Mouse (Mus musculus): ENCODE data around the gene Pitx2. TPM values are rescaled to one million over a fixed set of nuclear protein-coding genes. Genes with fewer than 3 reads are reported as not detected.

The Pitx2 gene
- polyA plus RNA-seq, 1 experiment from 2014 or later, result 39.1 TPM

DNA sequence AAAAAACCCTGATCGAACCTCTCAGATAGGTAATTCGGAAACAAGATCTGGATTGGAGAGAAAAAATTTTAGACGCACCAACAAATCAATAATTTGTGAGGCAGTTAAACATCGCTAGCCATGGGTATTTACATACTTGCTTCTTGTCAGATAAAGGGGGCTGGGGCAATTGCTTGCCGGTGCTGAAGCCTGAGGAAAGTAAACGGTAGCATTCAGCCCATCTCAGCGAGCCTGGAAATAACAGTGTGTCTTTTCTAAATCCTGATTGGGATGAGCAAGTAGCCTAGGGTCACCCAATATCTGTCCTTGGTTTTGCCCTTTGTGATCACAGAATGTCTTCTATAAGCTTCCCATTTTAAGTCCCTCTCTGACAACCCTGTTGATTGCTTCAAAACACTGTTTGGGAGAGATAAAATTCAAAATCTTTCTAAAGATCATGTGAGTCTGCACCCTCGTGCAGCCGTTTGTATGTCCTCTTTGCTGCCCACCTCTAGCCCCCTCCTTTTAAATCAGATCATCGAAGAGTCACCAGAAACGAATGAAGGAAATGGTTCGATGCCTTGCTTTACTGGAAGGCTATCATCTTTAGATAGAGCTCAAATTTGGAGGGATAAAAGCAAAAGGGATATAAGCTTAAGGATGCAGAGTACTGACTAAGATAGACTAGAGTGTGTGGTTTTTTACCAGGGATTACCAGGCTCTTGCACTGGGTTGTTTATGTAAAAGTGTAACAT, 3.7 kb upstream of the Pitx2 start:
- no peak overlapping the region for H3K4me3 ChIP-seq
- WGBS, result 4% methylated on average over 12 of the region's 12 CpGs
- H3K36me3 ChIP-seq, result no peaks in the 10 kb centered on the region
- H3K27ac ChIP-seq, result no peak overlapping the region
- peaks cover 98% of the 10 kb centered on the region for H3K27me3 ChIP-seq (ENCODE audit: low read depth, poor library complexity, severe bottlenecking)
- no peaks in the 10 kb centered on the region for H3K9me3 ChIP-seq (replicated peaks)
- peaks cover 36% of the 10 kb centered on the region for H3K4me1 ChIP-seq
- DNase-seq (ENCODE audit: low spot score), result no peak

- peak overlapping the region; percentile 26; the same call in 1 of the 2 replicates for H3K4me3 ChIP-seq
- H3K27ac ChIP-seq, result no peak overlapping the region
- H3K36me3 ChIP-seq, result no peaks in the 10 kb centered on the region
- under 1% methylated on average over 10 of the region's 10 CpGs for WGBS
- H3K9me3 ChIP-seq (replicated peaks), result no peaks in the 10 kb centered on the region
- H3K4me1 ChIP-seq, result peaks cover 36% of the 10 kb centered on the region
- DNase-seq (ENCODE audit: low spot score), result no peak
- H3K27me3 ChIP-seq (ENCODE audit: low read depth, poor library complexity, severe bottlenecking), result peaks cover 98% of the 10 kb centered on the region
Measured at GRCm38 (mm10) chr3:129196550-129196919, 3.1 kb upstream of the Pitx2 start.

GRCm38 (mm10) chr3:129197035-129197434, 2.6 kb upstream of the Pitx2 start:
- DNase-seq (ENCODE audit: low spot score), result peak; percentile 48
- H3K4me3 ChIP-seq, result peak overlapping the region; percentile 26; the same call in 1 of the 2 replicates
- peaks cover 98% of the 10 kb centered on the region for H3K27me3 ChIP-seq (ENCODE audit: low read depth, poor library complexity, severe bottlenecking)
- H3K27ac ChIP-seq, result peak overlapping the region; percentile 46; the same call in 1 of the 2 replicates
- WGBS, result under 1% methylated on average over 13 of the region's 13 CpGs
- H3K9me3 ChIP-seq (replicated peaks), result no peaks in the 10 kb centered on the region
- no peaks in the 10 kb centered on the region for H3K36me3 ChIP-seq
- peaks cover 36% of the 10 kb centered on the region for H3K4me1 ChIP-seq

DNA sequence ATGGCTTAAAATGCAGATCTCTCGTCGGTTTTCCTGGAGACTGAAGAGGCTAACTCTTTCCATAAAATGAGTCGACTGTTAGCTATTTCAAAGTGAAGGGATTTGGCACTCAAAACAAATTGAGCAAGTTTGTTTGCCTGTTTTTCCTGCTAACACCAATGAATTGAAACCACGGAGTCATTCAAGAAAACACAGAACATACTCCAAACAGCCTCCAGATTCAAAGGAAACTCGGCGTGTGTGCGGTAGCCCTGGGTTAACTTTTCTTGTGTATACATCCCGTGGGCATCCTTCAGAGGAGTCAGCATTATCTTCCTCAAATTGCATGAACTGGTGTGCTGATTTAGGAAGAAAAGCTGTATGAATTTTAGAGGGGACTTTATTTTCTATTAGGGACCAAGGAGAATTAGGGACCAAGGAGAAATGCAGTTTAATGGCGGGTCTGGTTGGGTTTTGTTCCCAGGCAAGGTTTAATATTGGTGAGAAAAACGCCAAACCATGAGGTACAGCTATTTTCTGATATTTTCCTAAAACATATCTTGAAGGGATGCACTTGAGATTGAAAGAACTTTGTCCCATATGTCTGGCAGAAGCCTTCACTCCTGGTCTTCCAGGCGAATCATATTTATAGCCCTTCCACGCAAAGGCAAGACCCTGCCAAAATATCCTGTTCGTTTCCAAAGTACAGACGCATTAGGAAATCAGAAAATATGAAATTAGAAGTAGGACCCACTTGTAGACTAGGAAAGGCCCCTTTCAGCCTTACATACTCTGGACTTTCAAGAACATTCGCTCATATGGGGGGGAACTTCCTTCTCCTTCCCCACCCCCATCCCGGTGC, 1.7 kb upstream of the Pitx2 start:
- no peaks in the 10 kb centered on the region for H3K36me3 ChIP-seq
- peaks cover 42% of the 10 kb centered on the region for H3K4me1 ChIP-seq
- H3K27me3 ChIP-seq (ENCODE audit: low read depth, poor library complexity, severe bottlenecking), result peaks cover 98% of the 10 kb centered on the region
- H3K27ac ChIP-seq, result no peak overlapping the region
- H3K9me3 ChIP-seq (replicated peaks), result no peaks in the 10 kb centered on the region
- H3K4me3 ChIP-seq, result no peak overlapping the region
- no peak for DNase-seq (ENCODE audit: low spot score)
- 4% methylated on average over 16 of the region's 16 CpGs for WGBS

DNA sequence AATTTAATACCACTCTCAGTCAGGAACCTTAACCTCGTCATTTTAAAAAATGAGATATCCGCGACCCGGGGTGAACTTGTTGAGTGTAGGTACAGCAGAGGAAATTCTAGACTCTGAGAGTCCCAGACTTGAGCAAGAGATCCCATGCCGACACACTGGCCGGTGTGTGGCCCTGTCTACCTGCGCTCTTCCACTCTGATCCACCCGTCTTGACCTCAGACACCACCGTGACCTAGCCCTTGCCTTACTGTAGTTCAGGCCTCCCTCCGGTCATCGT, 1.1 kb upstream of the Pitx2 start:
- Histone ChIP-seq H3K36me3 (no peaks in the 10 kb centered on the region), H3K4me3 (0 out of 2 replicates have a peak overlapping the region, but pooled peaks have one; percentile 48), H3K9me3 (replicated peaks) (no peaks in the 10 kb centered on the region), H3K4me1 (peaks cover 48% of the 10 kb centered on the region), H3K27ac (no peak overlapping the region), H3K27me3 (ENCODE audit: low read depth, poor library complexity, severe bottlenecking) (peaks cover 98% of the 10 kb centered on the region)
- peak; percentile 50 for DNase-seq (ENCODE audit: low spot score)
- WGBS, result 2% methylated on average over 11 of the region's 11 CpGs

DNA sequence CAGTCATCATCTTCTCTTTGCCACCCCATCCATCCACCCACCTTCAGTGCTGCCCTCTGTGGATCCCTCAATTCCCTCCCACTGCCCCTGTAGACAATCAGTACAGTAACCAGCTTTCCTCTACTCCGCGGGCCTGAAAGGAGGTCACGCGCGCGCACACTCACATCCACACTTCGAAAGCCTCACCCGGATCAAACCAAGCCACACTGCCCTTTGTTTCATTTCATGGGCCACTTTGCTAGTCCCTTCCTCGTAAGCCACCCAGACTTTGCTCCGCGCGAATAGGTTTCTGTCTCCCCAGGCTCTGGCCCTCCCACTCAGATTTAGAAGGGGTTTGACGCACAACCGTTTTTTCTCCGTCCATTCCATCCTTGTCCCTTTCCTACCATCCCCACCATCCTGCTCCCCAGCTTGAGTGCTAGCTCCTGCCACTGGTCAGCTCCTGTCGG, 494 bp upstream of the Pitx2 start:
- no peak for DNase-seq (ENCODE audit: low spot score)
- H3K9me3 ChIP-seq (replicated peaks), result no peaks in the 10 kb centered on the region
- peaks cover 100% of the 10 kb centered on the region for H3K27me3 ChIP-seq (ENCODE audit: low read depth, poor library complexity, severe bottlenecking)
- no peaks in the 10 kb centered on the region for H3K36me3 ChIP-seq
- H3K4me1 ChIP-seq, result peaks cover 54% of the 10 kb centered on the region
- H3K27ac ChIP-seq, result peak overlapping the region; percentile 78
- H3K4me3 ChIP-seq, result peak overlapping the region; percentile 48
- WGBS, result under 1% methylated on average over 16 of the region's 16 CpGs

- Histone ChIP-seq H3K9me3 (replicated peaks) (no peaks in the 10 kb centered on the region), H3K27ac (peak overlapping the region; percentile 78; the same call in 1 of the 2 replicates), H3K36me3 (no peaks in the 10 kb centered on the region), H3K27me3 (ENCODE audit: low read depth, poor library complexity, severe bottlenecking) (peaks cover 100% of the 10 kb centered on the region), H3K4me3 (peak overlapping the region; percentile 48), H3K4me1 (peaks cover 53% of the 10 kb centered on the region)
- no peak for DNase-seq (ENCODE audit: low spot score)
- WGBS, result 1% methylated on average over 9 of the region's 9 CpGs
Measured at GRCm38 (mm10) chr3:129200501-129200890, 818 bp downstream of the Pitx2 start.

GRCm38 (mm10) chr3:129201156-129201555, 1.5 kb downstream of the Pitx2 start:
- no peaks in the 10 kb centered on the region for H3K36me3 ChIP-seq
- H3K4me1 ChIP-seq, result peaks cover 53% of the 10 kb centered on the region
- no peak for DNase-seq (ENCODE audit: low spot score)
- no peak overlapping the region for H3K27ac ChIP-seq
- peaks cover 100% of the 10 kb centered on the region for H3K27me3 ChIP-seq (ENCODE audit: low read depth, poor library complexity, severe bottlenecking)
- no peaks in the 10 kb centered on the region for H3K9me3 ChIP-seq (replicated peaks)
- peak overlapping the region; percentile 48 for H3K4me3 ChIP-seq
- under 1% methylated on average over 3 of the region's 3 CpGs for WGBS

DNA sequence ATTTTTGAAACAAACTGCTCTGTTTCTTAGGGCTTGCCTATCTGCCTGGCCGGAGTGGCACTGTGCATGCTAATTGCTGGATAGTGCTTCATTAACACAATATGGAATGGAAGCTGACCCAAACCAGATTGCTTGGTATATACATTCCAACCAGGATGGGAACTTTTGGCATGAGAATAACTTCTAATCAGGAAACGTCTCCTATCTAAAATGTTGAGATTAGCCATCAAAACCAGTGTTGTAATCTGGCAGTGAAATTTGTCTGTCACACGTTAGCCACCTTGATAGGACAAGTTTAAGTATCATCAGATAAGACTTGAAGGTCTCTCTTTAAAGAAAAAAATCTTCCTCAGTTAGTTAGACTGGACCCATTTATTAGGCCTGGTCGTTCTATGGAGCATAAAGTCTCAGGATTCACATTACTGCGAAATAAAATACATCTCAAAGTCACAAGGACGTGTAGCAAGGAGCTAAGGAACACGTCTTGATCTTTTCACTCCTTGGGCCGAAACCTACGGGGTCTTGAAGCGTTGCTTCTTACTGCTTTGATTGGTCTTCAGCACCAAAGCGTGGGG, 2.1 kb downstream of the Pitx2 start:
- H3K4me3 ChIP-seq, result peak overlapping the region; percentile 48
- no peak for DNase-seq (ENCODE audit: low spot score)

DNA sequence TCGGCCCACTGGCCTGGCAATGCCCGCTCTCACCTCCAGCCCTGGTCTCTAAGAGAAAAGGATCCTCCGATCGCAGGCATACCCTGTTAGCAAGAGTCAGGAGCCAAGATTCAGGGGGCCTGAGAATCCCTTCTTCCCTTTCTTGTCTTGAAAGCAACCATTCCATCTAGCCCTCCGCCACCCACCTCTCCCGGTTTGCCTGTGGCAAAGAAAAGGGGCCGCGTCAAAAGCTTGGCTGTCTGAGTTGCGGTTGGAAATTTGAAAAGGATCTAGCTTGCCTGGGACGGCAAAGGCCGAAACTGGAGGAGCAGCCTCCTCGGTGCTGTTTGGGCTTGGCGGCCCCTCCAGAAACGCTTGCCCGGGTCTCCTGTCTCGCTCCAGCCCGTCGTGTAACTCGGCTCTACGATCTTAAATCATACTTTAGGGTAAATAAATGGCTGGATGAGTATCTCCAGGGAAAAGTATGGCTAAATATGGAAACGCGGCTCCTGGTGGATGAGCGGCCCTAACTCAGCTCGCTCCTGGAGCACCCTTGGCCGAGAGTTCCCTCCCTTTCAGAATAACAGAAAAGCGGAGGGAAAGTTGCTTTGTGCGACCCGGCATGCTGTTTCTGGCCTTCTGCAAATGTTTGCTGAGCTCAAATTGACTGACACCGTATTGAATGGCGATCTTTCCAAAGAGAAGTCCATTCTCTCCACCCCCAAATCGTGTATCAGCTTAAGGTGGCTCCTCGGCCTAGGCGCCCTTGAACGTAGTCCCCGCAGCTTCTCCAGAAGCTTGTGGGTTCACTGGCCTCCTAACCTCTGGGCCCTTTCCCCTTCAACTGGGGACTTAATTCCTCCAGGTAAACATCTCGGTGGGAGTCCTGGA, 3.4 kb downstream of the Pitx2 start:
- peak; percentile 66 for DNase-seq (ENCODE audit: low spot score)
- Histone ChIP-seq H3K9me3 (replicated peaks) (no peaks in the 10 kb centered on the region), H3K27me3 (ENCODE audit: low read depth, poor library complexity, severe bottlenecking) (peaks cover 99% of the 10 kb centered on the region), H3K27ac (peak overlapping the region; percentile 59), H3K4me1 (peaks cover 60% of the 10 kb centered on the region), H3K4me3 (peak overlapping the region; percentile 55), H3K36me3 (no peaks in the 10 kb centered on the region)
- WGBS, result under 1% methylated on average over 36 of the region's 36 CpGs

More for the DNA sequence above, 2.1 kb downstream of the Pitx2 start:
- 2% methylated on average over 11 of the region's 11 CpGs for WGBS
- no peaks in the 10 kb centered on the region for H3K9me3 ChIP-seq (replicated peaks)
- H3K27ac ChIP-seq, result no peak overlapping the region
- H3K27me3 ChIP-seq (ENCODE audit: low read depth, poor library complexity, severe bottlenecking), result peaks cover 99% of the 10 kb centered on the region
- no peaks in the 10 kb centered on the region for H3K36me3 ChIP-seq
- peaks cover 55% of the 10 kb centered on the region for H3K4me1 ChIP-seq

GRCm38 (mm10) chr3:129203761-129204440, 4.2 kb downstream of the Pitx2 start:
- peak overlapping the region; percentile 59 for H3K27ac ChIP-seq
- under 1% methylated on average over 35 of the region's 35 CpGs for WGBS

More at GRCm38 (mm10) chr3:129203761-129204440, 4.2 kb downstream of the Pitx2 start:
- Histone ChIP-seq H3K27me3 (ENCODE audit: low read depth, poor library complexity, severe bottlenecking) (peaks cover 99% of the 10 kb centered on the region), H3K4me3 (peak overlapping the region; percentile 55), H3K9me3 (replicated peaks) (no peaks in the 10 kb centered on the region), H3K4me1 (peaks cover 54% of the 10 kb centered on the region), H3K36me3 (no peaks in the 10 kb centered on the region)
- DNase-seq (ENCODE audit: low spot score), result peak; percentile 65
